11 mouse cellular contexts compared by ENCODE assay signal in genomic region chr4:145300210-145300927, GRCm38 (mm10). TPM values are rescaled to one million over a fixed set of nuclear protein-coding genes. Genes with fewer than 3 reads are reported as not detected.
DNase-seq lines count a peak whose midpoint lies in the region; ATAC-seq lines count a peak whose summit lies in the region.
"Had no signal": no experiment of that assay in that cellular context is flagged by ENCODE, and none has a peak within 500 bp of the region (broad histone marks: within the 10 kb centered on the region; RNA-seq: fewer than 3 reads in every experiment).

No protein-coding gene starts in this region.

- H3K9me3 ChIP-seq in intestine, embryonic 15.5 days, result no peaks in the 10 kb centered on the region
- no peaks in the 10 kb centered on the region for H3K9me3 ChIP-seq in neural tube, embryonic 15.5 days (replicated peaks)
- H3K9me3 ChIP-seq in hindbrain, embryonic 16.5 days (ENCODE audit: control insufficient read depth, low read length), result no peaks in the 10 kb centered on the region
- H3K9me3 ChIP-seq: embryonic facial prominence, embryonic 15.5 days; heart, embryonic 13.5 days had no signal

- no peak overlapping the region for H3K27ac ChIP-seq in intestine, embryonic 15.5 days
- H3K27ac ChIP-seq in neural tube, embryonic 15.5 days (replicated peaks), result no peak overlapping the region
- no peak overlapping the region for H3K27ac ChIP-seq in hindbrain, embryonic 16.5 days (ENCODE audit: low read depth, low read length)
- H3K27ac ChIP-seq: embryonic facial prominence, embryonic 15.5 days; heart, embryonic 13.5 days had no signal

- H3K4me2 ChIP-seq in intestine, embryonic 15.5 days (replicated peaks), result no peak overlapping the region
- H3K4me2 ChIP-seq in neural tube, embryonic 15.5 days, result no peak overlapping the region
- no peak overlapping the region for H3K4me2 ChIP-seq in hindbrain, embryonic 16.5 days (ENCODE audit: low read length)
- H3K4me2 ChIP-seq: embryonic facial prominence, embryonic 15.5 days; heart, embryonic 13.5 days had no signal

- peak; percentile 81 for ATAC-seq in intestine, embryonic 15.5 days
- ATAC-seq in monocyte, adult 5-6 weeks (replicated peaks; ENCODE audit: insufficient number of reproducible peaks, low FRiP score, low TSS enrichment, poor library complexity, severe bottlenecking), result peak; percentile 59
- no peak for ATAC-seq in neural tube, embryonic 15.5 days (ENCODE audit: low FRiP score)
- ATAC-seq in hindbrain, embryonic 16.5 days, result no peak

- no peak overlapping the region for H3K9ac ChIP-seq in intestine, embryonic 15.5 days
- H3K9ac ChIP-seq in neural tube, embryonic 15.5 days (replicated peaks), result no peak overlapping the region
- no peak overlapping the region for H3K9ac ChIP-seq in hindbrain, embryonic 16.5 days (ENCODE audit: low read depth, low read length)
- H3K9ac ChIP-seq: embryonic facial prominence, embryonic 15.5 days; heart, embryonic 13.5 days had no signal

- WGBS in intestine, embryonic 15.5 days, result 38% methylated on average over 12 of the region's 12 CpGs
- WGBS in neural tube, embryonic 15.5 days, result 63% methylated on average over 11 of the region's 12 CpGs
- WGBS in hindbrain, embryonic 16.5 days, result 74% methylated on average over 11 of the region's 12 CpGs

- H3K27me3 ChIP-seq in intestine, embryonic 15.5 days (replicated peaks), result no peaks in the 10 kb centered on the region
- no peaks in the 10 kb centered on the region for H3K27me3 ChIP-seq in neural tube, embryonic 15.5 days (replicated peaks)
- H3K27me3 ChIP-seq in hindbrain, embryonic 16.5 days (replicated peaks; ENCODE audit: control insufficient read depth, insufficient read depth, low read length), result no peaks in the 10 kb centered on the region
- H3K27me3 ChIP-seq: embryonic facial prominence, embryonic 15.5 days; heart, embryonic 13.5 days had no signal

- DNase-seq in kidney, postnatal 10 days, result peak; percentile 20
- DNase-seq in kidney, adult 8-10 months, result no peak
- peak; percentile 67 for DNase-seq in thymus, postnatal 25 days
- DNase-seq in frontal cortex, postnatal 36 days (ENCODE audit: low spot score in 2 of 2), result no peak

- no peak overlapping the region for H3K4me3 ChIP-seq in intestine, embryonic 15.5 days (replicated peaks)
- H3K4me3 ChIP-seq in neural tube, embryonic 15.5 days (replicated peaks), result no peak overlapping the region
- no peak overlapping the region for H3K4me3 ChIP-seq in hindbrain, embryonic 16.5 days (ENCODE audit: low read length)
- H3K4me3 ChIP-seq: embryonic facial prominence, embryonic 15.5 days; heart, embryonic 13.5 days had no signal

- H3K4me1 ChIP-seq in intestine, embryonic 15.5 days (replicated peaks), result no peaks in the 10 kb centered on the region
- no peaks in the 10 kb centered on the region for H3K4me1 ChIP-seq in neural tube, embryonic 15.5 days
- H3K4me1 ChIP-seq in hindbrain, embryonic 16.5 days (ENCODE audit: control insufficient read depth, insufficient read depth, low read depth, low read length), result no peaks in the 10 kb centered on the region
- H3K4me1 ChIP-seq: embryonic facial prominence, embryonic 15.5 days; heart, embryonic 13.5 days had no signal

- H3K36me3 ChIP-seq in intestine, embryonic 15.5 days, result no peaks in the 10 kb centered on the region
- H3K36me3 ChIP-seq in neural tube, embryonic 15.5 days, result no peaks in the 10 kb centered on the region
- no peaks in the 10 kb centered on the region for H3K36me3 ChIP-seq in hindbrain, embryonic 16.5 days (ENCODE audit: control insufficient read depth, insufficient read depth, low read length)
- H3K36me3 ChIP-seq: embryonic facial prominence, embryonic 15.5 days; heart, embryonic 13.5 days had no signal

RNA-seq across cellular contexts. Expression of gene Tnfrsf8, which starts 14.6 kb away (rescaled TPM):
- 0.11 TPM in 1 of 2 replicates, not detected in the other for polyA plus RNA-seq in intestine, embryonic 15.5 days (2015; fragmentation: Nextera tagmentation; extraction: Ambion mirVana)
- total RNA-seq in monocyte, adult 5-6 weeks (2017), result 8.1 to 9.7 TPM (median 8.2 TPM) in 3 replicates
- 0.14 and 2.7 TPM in 2 replicates for polyA plus RNA-seq in neural tube, embryonic 15.5 days (2015; fragmentation: Nextera tagmentation; extraction: Ambion mirVana)
- 0.65 and 0.85 TPM in 2 replicates for polyA plus RNA-seq in hindbrain, embryonic 16.5 days (2015; fragmentation: Nextera tagmentation; extraction: Ambion mirVana)
- polyA plus RNA-seq: neural tube, embryonic 14.5 days had no signal

RNA-seq across cellular contexts. Expression of gene Tnfrsf1b, which starts 53.7 kb away (rescaled TPM):
- polyA plus RNA-seq in intestine, embryonic 15.5 days (2015; fragmentation: Nextera tagmentation; extraction: Ambion mirVana), result 5.3 and 5.9 TPM in 2 replicates
- total RNA-seq in monocyte, adult 5-6 weeks (2017), result 343 to 455 TPM (median 362 TPM) in 3 replicates
- 4.5 and 6.9 TPM in 2 replicates for polyA plus RNA-seq in neural tube, embryonic 15.5 days (2015; fragmentation: Nextera tagmentation; extraction: Ambion mirVana)
- 3.9 and 4.3 TPM in 2 replicates for polyA plus RNA-seq in hindbrain, embryonic 16.5 days (2015; fragmentation: Nextera tagmentation; extraction: Ambion mirVana)

Comparison
In these comparisons a context has a peak if more than half of its experiments do, and no peak if none do; other contexts are left out.
1. DNase-seq: peak in kidney, postnatal 10 days (single experiment) and thymus, postnatal 25 days (single experiment); none in kidney, adult 8-10 months (0 of 2) and frontal cortex, postnatal 36 days (0 of 2).
2. ATAC-seq: peak in intestine, embryonic 15.5 days (single experiment) and monocyte, adult 5-6 weeks (single experiment); none in neural tube, embryonic 15.5 days (single experiment) and hindbrain, embryonic 16.5 days (single experiment).